8 mouse cellular contexts compared by ENCODE assay signal in the genomic region with DNA sequence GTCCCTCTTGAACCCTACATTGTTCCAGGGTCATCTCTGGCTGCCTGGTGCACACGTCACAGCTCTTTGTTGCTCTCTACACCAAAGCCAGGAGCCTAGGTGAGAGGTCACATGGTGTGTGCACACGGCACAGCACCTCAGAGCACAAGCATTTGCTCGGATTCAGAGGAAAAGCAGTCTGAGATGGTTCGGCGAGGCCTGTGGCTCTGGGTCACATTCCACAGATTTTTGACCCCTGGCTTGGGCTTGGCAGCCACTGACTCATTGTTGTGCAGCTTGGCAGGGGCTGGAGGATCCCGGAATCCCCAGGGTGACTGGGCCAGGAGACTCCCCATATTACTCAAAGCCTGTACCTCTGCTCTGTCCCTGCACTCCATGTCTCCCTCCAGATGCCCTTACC. TPM values are rescaled to one million over a fixed set of nuclear protein-coding genes. Genes with fewer than 3 reads are reported as not detected.
A peak's percentile ranks its signal among the peaks of the same experiment; 100 is the strongest.
DNase-seq lines count a peak whose midpoint lies in the region; ATAC-seq and TF ChIP-seq lines count a peak whose summit lies in the region.

No protein-coding gene starts in this region.

- no peaks in the 10 kb centered on the region for H3K9me3 ChIP-seq in intestine, embryonic 15.5 days
- H3K9me3 ChIP-seq in intestine, postnatal 0 days (ENCODE audit: control insufficient read depth): no peaks in the 10 kb centered on the region
- H3K9me3 ChIP-seq in heart, embryonic 14.5 days (ENCODE audit: control insufficient read depth, low read length): no peaks in the 10 kb centered on the region
- no peaks in the 10 kb centered on the region for H3K9me3 ChIP-seq in limb, embryonic 13.5 days
- H3K9me3 ChIP-seq in forebrain, embryonic 14.5 days (replicated peaks; ENCODE audit: control insufficient read depth, low read length): no peaks in the 10 kb centered on the region

- 0 out of 2 replicates have a peak, but pooled peaks cover 5% of the 10 kb centered on the region for H3K36me3 ChIP-seq in intestine, embryonic 15.5 days
- H3K36me3 ChIP-seq in intestine, postnatal 0 days (ENCODE audit: control insufficient read depth, insufficient read depth): peaks cover 10% of the 10 kb centered on the region; the same call in 1 of the 2 replicates
- peaks cover 9% of the 10 kb centered on the region for H3K36me3 ChIP-seq in heart, embryonic 14.5 days (ENCODE audit: control insufficient read depth, insufficient read depth, low read length)
- peaks cover 26% of the 10 kb centered on the region for H3K36me3 ChIP-seq in limb, embryonic 13.5 days
- H3K36me3 ChIP-seq in forebrain, embryonic 14.5 days (ENCODE audit: control insufficient read depth, insufficient read depth, low read length): no peaks in the 10 kb centered on the region

- no peaks in the 10 kb centered on the region for H3K27me3 ChIP-seq in intestine, embryonic 15.5 days (replicated peaks)
- no peaks in the 10 kb centered on the region for H3K27me3 ChIP-seq in intestine, postnatal 0 days (replicated peaks; ENCODE audit: control insufficient read depth, insufficient read depth, low read length)
- H3K27me3 ChIP-seq in heart, embryonic 14.5 days (ENCODE audit: control insufficient read depth, insufficient read depth, low read length): no peaks in the 10 kb centered on the region
- no peaks in the 10 kb centered on the region for H3K27me3 ChIP-seq in limb, embryonic 13.5 days
- no peaks in the 10 kb centered on the region for H3K27me3 ChIP-seq in forebrain, embryonic 14.5 days (replicated peaks; ENCODE audit: control insufficient read depth, insufficient read depth, low read length)

- H3K9ac ChIP-seq in intestine, embryonic 15.5 days: no peak overlapping the region
- H3K9ac ChIP-seq in intestine, postnatal 0 days (ENCODE audit: low read depth, low read length): no peak overlapping the region
- no peak overlapping the region for H3K9ac ChIP-seq in heart, embryonic 14.5 days (ENCODE audit: low read length)
- no peak overlapping the region; the same call in 1 of the 2 replicates for H3K9ac ChIP-seq in limb, embryonic 13.5 days
- no peak overlapping the region for H3K9ac ChIP-seq in forebrain, embryonic 14.5 days (ENCODE audit: low read length)

- no peak for TF ChIP-seq CTCF in intestine, postnatal 0 days (IDR thresholded peaks at IDR 0.05; ENCODE audit: low read depth)

- peak; percentile 44; the same call in 1 of the 2 replicates for ATAC-seq in intestine, embryonic 15.5 days
- no peak for ATAC-seq in intestine, postnatal 0 days
- peak; percentile 45; the same call in 1 of the 2 replicates for ATAC-seq in heart, embryonic 14.5 days (ENCODE audit: insufficient number of reproducible peaks, insufficient read depth, low FRiP score, low read depth)
- 0 out of 2 replicates have a peak, but pooled peaks have one; percentile 19 for ATAC-seq in limb, embryonic 13.5 days (ENCODE audit: low FRiP score, low read depth)
- ATAC-seq in forebrain, embryonic 14.5 days: no peak

- H3K27ac ChIP-seq in intestine, embryonic 15.5 days: 0 out of 2 replicates have a peak overlapping the region, but pooled peaks have one; percentile 11
- no peak overlapping the region; the same call in 1 of the 2 replicates for H3K27ac ChIP-seq in intestine, postnatal 0 days (ENCODE audit: low read depth, low read length)
- H3K27ac ChIP-seq in brown adipose tissue, adult 24 weeks (replicated peaks; ENCODE audit: low read depth, low read length): peak overlapping the region; percentile 60
- H3K27ac ChIP-seq in heart, embryonic 14.5 days (replicated peaks in 1 of 2; ENCODE audit: control insufficient read depth in 1 of 2, insufficient read depth in 1 of 2, low read depth in 2 of 2, low read length in 2 of 2): peak overlapping the region; percentile 40 to 62
- H3K27ac ChIP-seq in limb, embryonic 13.5 days: no peak overlapping the region
- H3K27ac ChIP-seq in forebrain, embryonic 14.5 days (ENCODE audit: low read depth, low read length): no peak overlapping the region

- no peak overlapping the region for H3K4me2 ChIP-seq in intestine, embryonic 15.5 days (replicated peaks)
- H3K4me2 ChIP-seq in intestine, postnatal 0 days (replicated peaks; ENCODE audit: low read depth): no peak overlapping the region
- H3K4me2 ChIP-seq in heart, embryonic 14.5 days (ENCODE audit: low read length): no peak overlapping the region
- no peak overlapping the region for H3K4me2 ChIP-seq in limb, embryonic 13.5 days (replicated peaks)
- no peak overlapping the region for H3K4me2 ChIP-seq in forebrain, embryonic 14.5 days (ENCODE audit: low read length)

- 24% methylated on average over 6 of the region's 6 CpGs for WGBS in intestine, embryonic 15.5 days
- WGBS in intestine, postnatal 0 days: 26% methylated on average over 6 of the region's 6 CpGs
- 9% methylated on average over 6 of the region's 6 CpGs for WGBS in heart, embryonic 14.5 days
- WGBS in limb, embryonic 13.5 days: 22% methylated on average over 6 of the region's 6 CpGs
- 22% methylated on average over 6 of the region's 6 CpGs for WGBS in forebrain, embryonic 14.5 days

- H3K4me3 ChIP-seq in intestine, embryonic 15.5 days (replicated peaks): no peak overlapping the region
- no peak overlapping the region for H3K4me3 ChIP-seq in intestine, postnatal 0 days (ENCODE audit: low read depth, low read length)
- H3K4me3 ChIP-seq in brown adipose tissue, adult 24 weeks (ENCODE audit: insufficient read depth, low read depth, low read length): no peak overlapping the region
- H3K4me3 ChIP-seq in heart, embryonic 14.5 days (ENCODE audit: control insufficient read depth in 1 of 2, insufficient read depth in 1 of 2, low read depth in 1 of 2, low read length in 2 of 2): no peak overlapping the region
- no peak overlapping the region for H3K4me3 ChIP-seq in limb, embryonic 13.5 days
- no peak overlapping the region for H3K4me3 ChIP-seq in forebrain, embryonic 14.5 days (ENCODE audit: low read depth, low read length)

- DNase-seq in layer of hippocampus, postnatal 36 days: no peak
- DNase-seq in right cerebral cortex, postnatal 10 days (ENCODE audit: low spot score in 2 of 2): no peak
- no peak for DNase-seq in forebrain, embryonic 14.5 days (ENCODE audit: low spot score)

- H3K4me1 ChIP-seq in intestine, embryonic 15.5 days (replicated peaks): peaks cover 33% of the 10 kb centered on the region
- H3K4me1 ChIP-seq in intestine, postnatal 0 days (replicated peaks; ENCODE audit: control insufficient read depth, insufficient read depth, low read length): peaks cover 8% of the 10 kb centered on the region; the same call in 1 of the 2 replicates
- peaks cover 42% of the 10 kb centered on the region for H3K4me1 ChIP-seq in brown adipose tissue, adult 24 weeks (ENCODE audit: control insufficient read depth, insufficient read depth, insufficient read length, low read length)
- peaks cover 31 to 65% of the 10 kb centered on the region in 2 experiments for H3K4me1 ChIP-seq in heart, embryonic 14.5 days (ENCODE audit: control insufficient read depth in 2 of 2, insufficient read depth in 2 of 2, low read length in 2 of 2)
- peaks cover 43% of the 10 kb centered on the region for H3K4me1 ChIP-seq in limb, embryonic 13.5 days
- peaks cover 13% of the 10 kb centered on the region; the same call in 1 of the 2 replicates for H3K4me1 ChIP-seq in forebrain, embryonic 14.5 days (ENCODE audit: control insufficient read depth, insufficient read depth, low read length)

RNA-seq across cellular contexts. Expression of a gene that starts 34.8 kb away (rescaled TPM):
- polyA plus RNA-seq in intestine, embryonic 15.5 days (2015; fragmentation: Nextera tagmentation; extraction: Ambion mirVana): 102 and 104 TPM in 2 replicates
- 70.9 and 84.5 TPM in 2 replicates for polyA plus RNA-seq in intestine, postnatal 0 days (2015; fragmentation: Nextera tagmentation; extraction: Ambion mirVana)
- 8.5 and 15.7 TPM in 2 replicates for polyA plus RNA-seq in brown adipose tissue, adult 24 weeks (2012; ENCODE audit: insufficient read depth, insufficient read length, missing spikeins)
- polyA plus RNA-seq in heart, embryonic 14.5 days (2014; fragmentation: Nextera tagmentation; extraction: Ambion mirVana): 57.7 and 69.7 TPM in 2 replicates
- polyA plus RNA-seq in limb, embryonic 13.5 days (2015; fragmentation: Nextera tagmentation; extraction: Ambion mirVana): 179 and 181 TPM in 2 replicates
- total RNA-seq in layer of hippocampus, postnatal 36 days (2021): 10 to 100 TPM; 40.8 to 42.7 TPM
- 95.1 and 96.7 TPM in 2 replicates for polyA plus RNA-seq in forebrain, embryonic 14.5 days (2014; fragmentation: Nextera tagmentation; extraction: Ambion mirVana)

Comparison
In these comparisons a context has a peak if more than half of its experiments do, and no peak if none do; other contexts are left out.
1. ATAC-seq: peak in intestine, embryonic 15.5 days (single experiment), heart, embryonic 14.5 days (single experiment) and limb, embryonic 13.5 days (single experiment); none in intestine, postnatal 0 days (single experiment) and forebrain, embryonic 14.5 days (single experiment).
2. H3K27ac ChIP-seq: peak in intestine, embryonic 15.5 days (single experiment), brown adipose tissue, adult 24 weeks (single experiment) and heart, embryonic 14.5 days (2 of 2); none in intestine, postnatal 0 days (single experiment), limb, embryonic 13.5 days (single experiment) and forebrain, embryonic 14.5 days (single experiment).